Mouse (Mus musculus) B cell, adult 2 months (primary cell): Measurements from ENCODE around the gene Slc25a35.
"Not testable (repeated sequence)": the region's sequence is repeated elsewhere in the genome, so short reads cannot be mapped to it uniquely, and the experiment has no call there.

ENCODE experiments used
- DNase-seq, 2 experiments: peaks; one replicate each; pipeline ENCODE4 v3.0.0; 2022

Slc25a35 gene

DNA sequence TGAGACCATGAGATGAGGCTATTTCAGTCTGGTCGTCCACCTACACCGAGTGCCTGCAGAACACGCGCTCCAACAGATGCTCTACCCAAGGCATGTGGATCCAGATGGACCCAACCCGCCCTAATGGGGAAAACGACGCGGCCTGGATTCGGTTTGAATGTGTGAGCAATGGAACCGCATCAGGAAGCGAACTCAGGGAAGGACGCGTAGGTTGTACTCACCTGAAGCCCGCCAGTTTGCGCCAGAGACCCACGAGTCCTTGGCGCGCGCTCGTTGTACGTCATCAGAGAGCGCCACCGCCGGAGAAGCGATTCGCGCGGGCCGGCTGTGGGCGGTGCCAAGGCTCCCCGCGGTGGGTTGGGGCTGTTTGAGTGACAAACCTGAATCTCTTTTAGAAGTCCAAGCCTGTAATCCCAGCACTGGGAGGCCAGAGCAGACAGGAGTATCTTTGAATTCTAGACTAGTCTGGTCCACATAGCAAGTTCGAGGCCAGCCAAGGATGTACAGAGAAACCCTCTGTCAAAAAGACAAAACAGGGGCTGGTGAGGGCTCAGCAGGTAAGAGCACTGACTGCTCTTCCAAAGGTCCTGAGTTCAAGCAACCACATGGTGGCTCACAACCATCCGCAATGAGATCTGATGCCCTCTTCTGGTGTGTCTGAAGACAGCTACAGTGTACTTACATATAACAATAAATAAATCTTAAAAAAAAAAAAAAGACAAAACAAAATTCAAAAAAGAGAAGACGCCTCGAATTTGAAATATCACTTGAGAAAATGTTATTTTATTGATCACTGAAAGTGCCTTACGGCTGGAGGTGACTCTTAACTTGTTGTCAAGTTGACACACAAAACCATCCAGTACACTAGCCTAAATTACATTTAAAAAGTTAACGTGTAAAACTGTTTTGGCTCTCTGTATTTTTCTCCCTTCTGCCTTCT is 40.5 kb downstream of the Slc25a35 start, which contains the start of gene Pfas:
Pfas (minus strand) TSS at position 279 of the 940 bp plus-strand sequence.
- DNase-seq, result peak; percentile 97

DNA sequence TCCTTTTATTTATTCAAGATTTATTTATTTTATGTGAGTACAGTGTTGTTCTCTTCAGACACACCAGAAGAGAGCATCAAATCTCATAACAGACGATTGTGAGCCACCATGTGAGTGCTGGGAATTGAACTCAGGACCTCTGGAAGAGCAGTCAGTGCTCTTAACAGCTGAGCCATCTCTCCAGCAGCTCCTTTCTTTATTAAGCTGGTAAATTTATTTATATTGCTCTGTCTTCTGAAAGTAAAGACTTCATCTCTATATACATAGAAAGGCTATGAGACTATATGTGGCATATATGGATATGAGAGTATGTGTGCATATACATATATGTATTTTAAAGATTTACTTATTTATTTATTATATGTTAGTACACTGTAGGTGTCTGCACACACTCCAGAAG is 41.6 kb downstream of the Slc25a35 start:
- DNase-seq, result no peak

- DNase-seq, result no peak
Observed at GRCm38 (mm10) chr11:69010400-69011323, 42.7 kb downstream of the Slc25a35 start.

- not testable (repeated sequence) for DNase-seq
Observed at GRCm38 (mm10) chr11:69011445-69011844, 43.5 kb downstream of the Slc25a35 start.

- peak; percentile 86 to 89 for DNase-seq
Observed at GRCm38 (mm10) chr11:69012071-69012601, 44.2 kb downstream of the Slc25a35 start.

- DNase-seq, result peak; percentile 92 to 94
Observed at GRCm38 (mm10) chr11:69015644-69016441, 47.9 kb downstream of the Slc25a35 start, which contains the start of gene Ctc1. Gene Ctc1, plus strand, starts transcription at chr11:69015911.

DNA sequence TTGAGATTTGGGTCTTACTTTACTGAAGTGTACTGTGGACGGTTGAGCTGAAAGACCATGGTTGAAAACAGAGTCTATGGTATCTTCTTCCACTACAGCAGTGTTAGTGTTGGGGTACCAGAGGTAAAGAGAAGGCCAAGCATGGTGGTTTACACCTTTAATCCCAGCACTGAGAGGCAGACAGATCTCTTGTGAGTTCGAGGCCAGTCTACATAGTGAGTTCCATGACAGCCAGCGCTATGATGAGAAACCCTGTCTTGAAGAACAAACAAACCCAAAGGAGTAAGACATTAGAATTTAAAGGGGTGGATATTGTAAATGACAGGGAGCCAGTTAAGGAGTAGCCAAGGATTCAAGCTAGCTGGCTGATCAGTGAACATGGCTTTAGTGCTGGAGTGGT is 48.8 kb downstream of the Slc25a35 start:
- no peak for DNase-seq

DNA sequence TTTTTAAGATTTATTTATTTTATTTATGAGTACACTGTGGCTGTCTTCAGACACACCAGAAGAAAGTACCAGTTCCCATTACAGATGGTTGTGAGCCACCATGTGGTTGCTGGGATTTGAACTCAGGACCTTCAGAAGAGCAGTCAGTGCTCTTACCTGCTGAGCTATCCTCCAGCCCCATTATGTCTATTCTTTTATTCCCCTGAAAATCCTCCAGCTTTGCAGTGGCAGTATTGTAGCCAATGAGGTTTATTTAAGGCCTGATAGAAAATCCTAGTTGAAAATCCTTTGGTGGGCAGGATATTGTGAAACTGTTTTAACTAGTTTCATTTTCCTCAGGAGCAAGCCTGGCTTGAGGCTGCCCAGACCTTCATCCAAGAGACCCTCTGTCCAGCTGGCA is 52.8 kb downstream of the Slc25a35 start:
- DNase-seq, result no peak
